19 mouse cellular contexts compared by ENCODE assay signal in the genomic region with DNA sequence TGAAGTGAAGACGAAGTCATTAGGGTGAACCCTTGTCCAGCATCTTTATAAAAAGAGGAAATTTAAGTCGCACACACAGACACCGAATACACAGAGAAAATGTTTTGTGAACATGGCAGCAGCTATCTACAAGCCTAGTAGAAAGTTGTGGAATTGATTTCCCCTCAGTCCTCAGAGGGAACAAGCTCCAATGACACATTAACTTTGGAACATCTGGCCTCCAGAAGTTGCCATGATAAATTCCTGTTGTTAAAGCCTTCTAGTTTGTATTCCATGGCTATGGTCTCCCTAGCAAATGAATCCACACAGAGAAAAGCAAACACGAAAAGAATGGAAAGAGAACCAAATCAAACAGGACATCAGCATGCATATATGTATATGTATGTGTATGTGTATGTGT. TPM values are rescaled to one million over a fixed set of nuclear protein-coding genes. Genes with fewer than 3 reads are reported as not detected.
A peak's percentile ranks its signal among the peaks of the same experiment; 100 is the strongest.
DNase-seq lines count a peak whose midpoint lies in the region; ATAC-seq and TF ChIP-seq lines count a peak whose summit lies in the region.
"Had no signal": no experiment of that assay in that cellular context is flagged by ENCODE, and none has a peak within 500 bp of the region (broad histone marks: within the 10 kb centered on the region; RNA-seq: fewer than 3 reads in every experiment).

No protein-coding gene starts in this region.

- DNase-seq in hindbrain, embryonic 14.5 days (ENCODE audit: low spot score): no peak
- no peak for DNase-seq in hindbrain, postnatal 0 days (ENCODE audit: low spot score)
- peak; percentile 71 for DNase-seq in embryonic facial prominence, embryonic 11.5 days (ENCODE audit: low spot score)
- no peak for DNase-seq in cerebellum, adult 9-11 months
- DNase-seq in cerebellum, postnatal 10 days: no peak
- DNase-seq: adrenal gland, postnatal 25 days; B cell, adult 2 months; cerebellum, adult 11 months; kidney, adult 2 months; kidney, postnatal 14 days; liver; liver, postnatal 0 days; lung, postnatal 14 days; midbrain, embryonic 14.5 days; thymus, postnatal 4 days had no signal

- H3K4me2 ChIP-seq in hindbrain, embryonic 14.5 days (replicated peaks): no peak overlapping the region; the same call in 1 of the 2 replicates
- H3K4me2 ChIP-seq in hindbrain, postnatal 0 days (ENCODE audit: low read depth, low read length): no peak overlapping the region
- no peak overlapping the region for H3K4me2 ChIP-seq in embryonic facial prominence, embryonic 11.5 days (ENCODE audit: low read depth, low read length)
- H3K4me2 ChIP-seq in embryonic facial prominence, embryonic 15.5 days (replicated peaks): no peak overlapping the region; the same call in 1 of the 2 replicates
- 0 out of 2 replicates have a peak overlapping the region, but pooled peaks have one; percentile 62 for H3K4me2 ChIP-seq in limb, embryonic 12.5 days

- no peak overlapping the region for H3K9ac ChIP-seq in hindbrain, embryonic 14.5 days
- H3K9ac ChIP-seq in hindbrain, postnatal 0 days (replicated peaks; ENCODE audit: low read length): no peak overlapping the region
- H3K9ac ChIP-seq in embryonic facial prominence, embryonic 11.5 days (replicated peaks; ENCODE audit: low read length): no peak overlapping the region
- 0 out of 2 replicates have a peak overlapping the region, but pooled peaks have one; percentile 9 for H3K9ac ChIP-seq in embryonic facial prominence, embryonic 15.5 days
- no peak overlapping the region for H3K9ac ChIP-seq in limb, embryonic 12.5 days (replicated peaks)
- H3K9ac ChIP-seq: liver, postnatal 0 days had no signal

- H3K27ac ChIP-seq in hindbrain, embryonic 14.5 days: peak overlapping the region; percentile 81
- no peak overlapping the region for H3K27ac ChIP-seq in hindbrain, postnatal 0 days
- 0 out of 2 replicates have a peak overlapping the region, but pooled peaks have one; percentile 62 for H3K27ac ChIP-seq in embryonic facial prominence, embryonic 11.5 days (replicated peaks; ENCODE audit: low read depth, low read length)
- peak overlapping the region; percentile 78 for H3K27ac ChIP-seq in embryonic facial prominence, embryonic 15.5 days (replicated peaks)
- peak overlapping the region; percentile 68 for H3K27ac ChIP-seq in limb, embryonic 12.5 days

- no peaks in the 10 kb centered on the region for H3K4me1 ChIP-seq in hindbrain, embryonic 14.5 days (replicated peaks; ENCODE audit: control insufficient read depth, insufficient read depth, low read length)
- no peaks in the 10 kb centered on the region for H3K4me1 ChIP-seq in hindbrain, postnatal 0 days (ENCODE audit: insufficient read depth, low read length)
- H3K4me1 ChIP-seq in embryonic facial prominence, embryonic 11.5 days (ENCODE audit: control insufficient read depth, insufficient read depth, low read length): peaks cover 2% of the 10 kb centered on the region; the same call in 1 of the 2 replicates
- 0 out of 2 replicates have a peak, but pooled peaks cover 14% of the 10 kb centered on the region for H3K4me1 ChIP-seq in embryonic facial prominence, embryonic 15.5 days
- H3K4me1 ChIP-seq in limb, embryonic 12.5 days (replicated peaks): peaks cover 27% of the 10 kb centered on the region

- 87% methylated on average over 4 of the region's 4 CpGs for WGBS in hindbrain, embryonic 14.5 days
- 85% methylated on average over 4 of the region's 4 CpGs for WGBS in hindbrain, postnatal 0 days
- WGBS in embryonic facial prominence, embryonic 11.5 days: 51% methylated on average over 4 of the region's 4 CpGs
- WGBS in embryonic facial prominence, embryonic 15.5 days: 44% methylated on average over 4 of the region's 4 CpGs
- 61% methylated on average over 4 of the region's 4 CpGs for WGBS in limb, embryonic 12.5 days

- H3K4me3 ChIP-seq in hindbrain, embryonic 14.5 days (replicated peaks; ENCODE audit: low read length): no peak overlapping the region
- H3K4me3 ChIP-seq in hindbrain, postnatal 0 days (ENCODE audit: low read length): no peak overlapping the region
- no peak overlapping the region for H3K4me3 ChIP-seq in embryonic facial prominence, embryonic 11.5 days (ENCODE audit: low read depth, low read length)
- no peak overlapping the region for H3K4me3 ChIP-seq in embryonic facial prominence, embryonic 15.5 days (replicated peaks)
- no peak overlapping the region for H3K4me3 ChIP-seq in limb, embryonic 12.5 days (replicated peaks)

- H3K36me3 ChIP-seq in hindbrain, embryonic 14.5 days (replicated peaks; ENCODE audit: control insufficient read depth, insufficient read depth): no peaks in the 10 kb centered on the region
- no peaks in the 10 kb centered on the region for H3K36me3 ChIP-seq in hindbrain, postnatal 0 days (ENCODE audit: insufficient read depth, low read length)
- H3K36me3 ChIP-seq in embryonic facial prominence, embryonic 11.5 days (replicated peaks; ENCODE audit: control insufficient read depth, insufficient read depth, low read depth, low read length): no peaks in the 10 kb centered on the region
- H3K36me3 ChIP-seq in embryonic facial prominence, embryonic 15.5 days: no peaks in the 10 kb centered on the region
- H3K36me3 ChIP-seq in limb, embryonic 12.5 days: no peaks in the 10 kb centered on the region

- ATAC-seq in hindbrain, embryonic 14.5 days (ENCODE audit: low FRiP score): no peak
- no peak for ATAC-seq in hindbrain, postnatal 0 days
- no peak for ATAC-seq in embryonic facial prominence, embryonic 11.5 days (replicated peaks; ENCODE audit: insufficient number of reproducible peaks, low FRiP score, low TSS enrichment, low read depth)
- no peak for ATAC-seq in embryonic facial prominence, embryonic 15.5 days (ENCODE audit: insufficient number of reproducible peaks, low FRiP score, low TSS enrichment, low read depth)
- ATAC-seq in limb, embryonic 12.5 days (ENCODE audit: insufficient number of reproducible peaks, insufficient read depth, low FRiP score, low TSS enrichment, low read depth): no peak
- ATAC-seq in erythroblast, adult 5-6 weeks (replicated peaks; ENCODE audit: low FRiP score, poor library complexity, severe bottlenecking): no peak
- ATAC-seq: liver, postnatal 0 days had no signal

- H3K9me3 ChIP-seq in hindbrain, embryonic 14.5 days (ENCODE audit: control insufficient read depth, low read length): no peaks in the 10 kb centered on the region
- no peaks in the 10 kb centered on the region for H3K9me3 ChIP-seq in hindbrain, postnatal 0 days (ENCODE audit: low read length)
- H3K9me3 ChIP-seq in embryonic facial prominence, embryonic 11.5 days (replicated peaks; ENCODE audit: control insufficient read depth, low read length): no peaks in the 10 kb centered on the region
- no peaks in the 10 kb centered on the region for H3K9me3 ChIP-seq in embryonic facial prominence, embryonic 15.5 days (replicated peaks)
- H3K9me3 ChIP-seq in limb, embryonic 12.5 days: no peaks in the 10 kb centered on the region

- no peaks in the 10 kb centered on the region for H3K27me3 ChIP-seq in hindbrain, embryonic 14.5 days (ENCODE audit: control insufficient read depth, insufficient read depth, low read length)
- H3K27me3 ChIP-seq in hindbrain, postnatal 0 days (ENCODE audit: insufficient read depth, low read length): no peaks in the 10 kb centered on the region
- no peaks in the 10 kb centered on the region for H3K27me3 ChIP-seq in embryonic facial prominence, embryonic 11.5 days (ENCODE audit: control insufficient read depth, insufficient read depth, low read length)
- no peaks in the 10 kb centered on the region for H3K27me3 ChIP-seq in embryonic facial prominence, embryonic 15.5 days
- H3K27me3 ChIP-seq in limb, embryonic 12.5 days: no peaks in the 10 kb centered on the region

- TF ChIP-seq CTCF in hindbrain, postnatal 0 days (IDR thresholded peaks at IDR 0.05; ENCODE audit: low read depth): no peak

RNA-seq across cellular contexts. Expression of gene Chrna1, which starts 6.6 kb away (rescaled TPM):
- 0.18 and 0.32 TPM in 2 replicates for polyA plus RNA-seq in hindbrain, embryonic 14.5 days (2014; fragmentation: Nextera tagmentation; extraction: Ambion mirVana)
- total RNA-seq in hindbrain, postnatal 0 days (2014; rRNA removed): not detected in 2 replicates
- 0.15 and 0.25 TPM in 2 replicates for polyA plus RNA-seq in hindbrain, postnatal 0 days (2015; fragmentation: Nextera tagmentation; extraction: Ambion mirVana)
- polyA plus RNA-seq in embryonic facial prominence, embryonic 11.5 days (2014; fragmentation: Nextera tagmentation; extraction: Ambion mirVana): 0.88 and 1.2 TPM in 2 replicates
- 14.1 and 19.8 TPM in 2 replicates for polyA plus RNA-seq in embryonic facial prominence, embryonic 15.5 days (2015; fragmentation: Nextera tagmentation; extraction: Ambion mirVana)
- 7.9 and 8.6 TPM in 2 replicates for polyA plus RNA-seq in limb, embryonic 12.5 days (2016; fragmentation: Nextera tagmentation; extraction: Ambion mirVana)
- 0.38 and 0.84 TPM in 2 replicates for total RNA-seq in erythroblast, adult 5-6 weeks (2015; ENCODE audit: low replicate concordance)
- total RNA-seq in erythroblast, adult 5-6 weeks (2017; ENCODE audit: low replicate concordance): 0.17 and 1.3 TPM in 2 replicates
- total RNA-seq: adrenal gland, postnatal 25 days; megakaryocyte, adult 5-6 weeks had no signal
- polyA plus RNA-seq: kidney, adult 2 months had no signal

RNA-seq across cellular contexts. Expression of gene Wipf1, which starts 44.0 kb away (rescaled TPM):
- 3.8 and 3.9 TPM in 2 replicates for polyA plus RNA-seq in hindbrain, embryonic 14.5 days (2014; fragmentation: Nextera tagmentation; extraction: Ambion mirVana)
- 2.4 and 3.0 TPM in 2 replicates for total RNA-seq in hindbrain, postnatal 0 days (2014; rRNA removed)
- 2.6 TPM in 2 replicates for polyA plus RNA-seq in hindbrain, postnatal 0 days (2015; fragmentation: Nextera tagmentation; extraction: Ambion mirVana)
- polyA plus RNA-seq in embryonic facial prominence, embryonic 11.5 days (2014; fragmentation: Nextera tagmentation; extraction: Ambion mirVana): 15.9 and 17.5 TPM in 2 replicates
- 17.5 and 20.0 TPM in 2 replicates for polyA plus RNA-seq in embryonic facial prominence, embryonic 15.5 days (2015; fragmentation: Nextera tagmentation; extraction: Ambion mirVana)
- polyA plus RNA-seq in limb, embryonic 12.5 days (2016; fragmentation: Nextera tagmentation; extraction: Ambion mirVana): 16.1 and 17.7 TPM in 2 replicates
- total RNA-seq in erythroblast, adult 5-6 weeks (2015; ENCODE audit: low replicate concordance): 17.3 and 23.6 TPM in 2 replicates
- 4.5 and 4.7 TPM in 2 replicates for total RNA-seq in erythroblast, adult 5-6 weeks (2017; ENCODE audit: low replicate concordance)
